Mouse (Mus musculus) lung, postnatal 10 days (tissue): ENCODE measurements around the gene Taf12.

ENCODE experiments used
- DNase-seq: peaks from one replicate; pipeline ENCODE4 v3.0.0; 2021

Gene Taf12

GRCm38 (mm10) chr4:132311801-132312200, 37.6 kb downstream of the Taf12 start:
- DNase-seq = no peak

- DNase-seq = no peak
Observed at GRCm38 (mm10) chr4:132312627-132313026, 38.5 kb downstream of the Taf12 start.

- no peak for DNase-seq
Observed at GRCm38 (mm10) chr4:132315711-132316110, 41.5 kb downstream of the Taf12 start.

GRCm38 (mm10) chr4:132326481-132326880, 52.3 kb downstream of the Taf12 start:
- no peak for DNase-seq

- no peak for DNase-seq
Observed at GRCm38 (mm10) chr4:132328391-132328982, 54.3 kb downstream of the Taf12 start.

GRCm38 (mm10) chr4:132329115-132329834, 55.1 kb downstream of the Taf12 start, which contains the start of gene Trnau1ap:
Gene Trnau1ap (minus strand): TSS chr4:132329538.
- DNase-seq = peak; percentile 95

GRCm38 (mm10) chr4:132329835-132330354, 55.7 kb downstream of the Taf12 start:
- no peak for DNase-seq

- DNase-seq = no peak
Observed at GRCm38 (mm10) chr4:132331960-132332359, 57.8 kb downstream of the Taf12 start.

- DNase-seq = no peak
Observed at GRCm38 (mm10) chr4:132332880-132333279, 58.7 kb downstream of the Taf12 start.

- DNase-seq = peak; percentile 29
Observed at GRCm38 (mm10) chr4:132338943-132339342, 64.8 kb downstream of the Taf12 start.

GRCm38 (mm10) chr4:132341451-132341850, 67.3 kb downstream of the Taf12 start:
- no peak for DNase-seq

- no peak for DNase-seq
Observed at GRCm38 (mm10) chr4:132344403-132345134, 70.4 kb downstream of the Taf12 start.
